Mouse (Mus musculus) CH12.LX (cell line): ENCODE results near the gene Aurkb. TPM values are rescaled to one million over a fixed set of nuclear protein-coding genes. Genes with fewer than 3 reads are reported as not detected.
"Not testable (repeated sequence)": the region's sequence is repeated elsewhere in the genome, so short reads cannot be mapped to it uniquely, and the experiment has no call there.

ENCODE experiments used
- DNase-seq: peaks from one replicate; pipeline ENCODE4 v3.0.0-alpha.2; 2013; ENCODE audit errors: extremely low read depth
- H3K27ac ChIP-seq: 2 replicates; pipeline ENCODE4 v1.5.1; 2012; ENCODE audit warnings: low read depth, mild to moderate bottlenecking, control low read depth, moderate library complexity; ENCODE audit not compliant: insufficient read depth
- H3K27me3 ChIP-seq: replicated peaks from 2 replicates; pipeline ENCODE3; 2012; ENCODE audit warnings: inconsistent platforms
- H3K36me3 ChIP-seq, 2 experiments: replicated peaks in 1 of 2; 2 replicates each; pipeline versions ENCODE3 to v1.6.1; 2012; ENCODE audit warnings: inconsistent platforms in 1 of 2, low read length in 1 of 2, mild to moderate bottlenecking in 1 of 2, mixed read lengths in 1 of 2, moderate library complexity in 1 of 2; ENCODE audit not compliant: control insufficient read depth in 1 of 2, insufficient read depth in 1 of 2
- H3K4me1 ChIP-seq, 2 experiments: 2 replicates each; pipeline ENCODE4 v1.6.1; 2012; ENCODE audit warnings: inconsistent platforms in 1 of 2, moderate library complexity in 1 of 2; ENCODE audit not compliant: insufficient read depth in 2 of 2, control insufficient read depth in 1 of 2
- H3K4me2 ChIP-seq: 2 replicates; pipeline ENCODE4 v1.6.1; 2012; ENCODE audit warnings: low read depth, mild to moderate bottlenecking, control low read depth; ENCODE audit not compliant: poor library complexity, insufficient read depth, severe bottlenecking
- H3K4me3 ChIP-seq, 3 experiments: fragments of 150-350 bp in 1 of 3; sonication (generic) in 1 of 3; replicated peaks in 1 of 3; 2 replicates each; pipeline versions ENCODE3 to v1.5.1; 2011 to 2012; ENCODE audit warnings: low read depth in 2 of 3, low read length in 2 of 3, mild to moderate bottlenecking in 2 of 3, moderate library complexity in 2 of 3, control low read depth in 1 of 3, improper control_type of control experiment in 1 of 3, inconsistent platforms in 1 of 3, mixed read lengths in 1 of 3; ENCODE audit not compliant: poor library complexity in 1 of 3
- H3K79me2 ChIP-seq: replicated peaks from 2 replicates; pipeline ENCODE4 v1.6.1; 2012; ENCODE audit warnings: mild to moderate bottlenecking, moderate library complexity; ENCODE audit not compliant: control insufficient read depth, poor library complexity, insufficient read depth, severe bottlenecking; ENCODE audit errors: extremely low read depth
- H3K9ac ChIP-seq: 2 replicates; pipeline ENCODE4 v1.6.1; 2012; ENCODE audit warnings: low read depth, mild to moderate bottlenecking, control low read depth, moderate library complexity; ENCODE audit not compliant: insufficient read depth
- H3K9me3 ChIP-seq: replicated peaks from 2 replicates; pipeline ENCODE3; 2012; ENCODE audit warnings: low read length, inconsistent platforms, mixed read lengths
- CHD1 ChIP-seq: IDR thresholded peaks from 2 replicates; pipeline ENCODE4 v1.6.1; 2012; ENCODE audit warnings: low read depth, low read length, improper control_type of control experiment, inconsistent platforms
- CTCF ChIP-seq, 2 experiments: IDR thresholded peaks in 1 of 2; conservative IDR thresholded peaks in 1 of 2; 2 replicates each; pipeline ENCODE4 v1.5.1; 2011 to 2012; ENCODE audit warnings: low read depth in 2 of 2, low read length in 2 of 2, improper control_type of control experiment in 1 of 2, inconsistent platforms in 1 of 2, mild to moderate bottlenecking in 1 of 2, moderate library complexity in 1 of 2
- E2F4 ChIP-seq: IDR thresholded peaks from 2 replicates; pipeline ENCODE4 v1.6.1; 2011; ENCODE audit warnings: low read depth, low read length, improper control_type of control experiment; ENCODE audit not compliant: insufficient replicate concordance
- ELF1 ChIP-seq: IDR thresholded peaks from 2 replicates; pipeline ENCODE4 v1.6.1; 2014; ENCODE audit warnings: low read depth, mild to moderate bottlenecking, inconsistent platforms, low read length, improper control_type of control experiment
- EP300 ChIP-seq: IDR thresholded peaks from 2 replicates; pipeline ENCODE4 v1.6.1; 2011; ENCODE audit warnings: low read length, improper control_type of control experiment
- HCFC1 ChIP-seq: IDR thresholded peaks from 2 replicates; pipeline ENCODE4 v1.6.1; 2012; ENCODE audit warnings: low read depth, mild to moderate bottlenecking, inconsistent platforms, low read length, improper control_type of control experiment
- JUN ChIP-seq: IDR thresholded peaks from 2 replicates; pipeline ENCODE4 v1.6.1; 2011; ENCODE audit warnings: low read depth, mild to moderate bottlenecking, low read length, improper control_type of control experiment, moderate library complexity; ENCODE audit not compliant: insufficient read depth
- NELFE ChIP-seq: IDR thresholded peaks from 2 replicates; pipeline ENCODE4 v1.6.1; 2011; ENCODE audit warnings: low read depth, low read length, improper control_type of control experiment
- NRF1 ChIP-seq: IDR thresholded peaks from 2 replicates; pipeline ENCODE4 v1.6.1; 2014; ENCODE audit warnings: low read depth, mild to moderate bottlenecking, inconsistent platforms, low read length, improper control_type of control experiment, moderate library complexity
- PAX5 ChIP-seq: IDR thresholded peaks from 2 replicates; pipeline ENCODE4 v1.6.1; 2012; ENCODE audit warnings: low read length, inconsistent platforms, mixed read lengths
- POLR2A ChIP-seq: IDR thresholded peaks from 2 replicates; pipeline ENCODE4 v1.6.1; 2011; ENCODE audit warnings: low read depth, mild to moderate bottlenecking, improper control_type of control experiment, low read length
- POLR2AphosphoS2 ChIP-seq: IDR thresholded peaks from 2 replicates; pipeline ENCODE4 v1.6.1; 2011; ENCODE audit warnings: low read depth, low read length, improper control_type of control experiment
- RAD21 ChIP-seq: IDR thresholded peaks from 2 replicates; pipeline ENCODE4 v1.6.1; 2011; ENCODE audit warnings: low read depth, mild to moderate bottlenecking, low read length, improper control_type of control experiment, moderate library complexity
- SIN3A ChIP-seq: IDR thresholded peaks from 2 replicates; pipeline ENCODE4 v1.6.1; 2012; ENCODE audit warnings: low read length, improper control_type of control experiment, inconsistent platforms
- SMC3 ChIP-seq: IDR thresholded peaks from 2 replicates; pipeline ENCODE4 v1.6.1; 2011; ENCODE audit warnings: low read depth, low read length, improper control_type of control experiment
- TBP ChIP-seq: conservative IDR thresholded peaks from 2 replicates; pipeline ENCODE4 v1.6.1; 2011; ENCODE audit warnings: low read depth, low read length, improper control_type of control experiment
- TCF12 ChIP-seq: IDR thresholded peaks from 2 replicates; pipeline ENCODE4 v1.6.1; 2014; ENCODE audit warnings: low read depth, mild to moderate bottlenecking, inconsistent platforms, low read length, improper control_type of control experiment
- UBTF ChIP-seq: IDR thresholded peaks from 2 replicates; pipeline ENCODE4 v1.6.1; 2012; ENCODE audit warnings: low read depth, mild to moderate bottlenecking, inconsistent platforms, low read length, improper control_type of control experiment, moderate library complexity
- USF1 ChIP-seq: IDR thresholded peaks from 2 replicates; pipeline ENCODE4 v1.6.1; 2014; ENCODE audit warnings: low read depth, mild to moderate bottlenecking, inconsistent platforms, low read length, improper control_type of control experiment
- ZC3H11A ChIP-seq: IDR thresholded peaks from 2 replicates; pipeline ENCODE4 v1.6.1; 2012; ENCODE audit warnings: low read depth, mild to moderate bottlenecking, inconsistent platforms, low read length, improper control_type of control experiment
- ZKSCAN1 ChIP-seq: IDR thresholded peaks from 2 replicates; pipeline ENCODE4 v1.6.1; 2012; ENCODE audit warnings: low read depth, inconsistent platforms, low read length, improper control_type of control experiment, borderline replicate concordance
- ZNF384 ChIP-seq: IDR thresholded peaks from 2 replicates; pipeline ENCODE4 v1.6.1; 2012; ENCODE audit warnings: low read depth, low read length, improper control_type of control experiment, inconsistent platforms
- dilution Hi-C: fragments of 300-500 bp; cut with MboI; formaldehyde crosslinking; loops from 2 replicates; pipeline ENCODE4 v1.14.3; 2020; ENCODE audit warnings: low sequenced_read_pairs; ENCODE audit not compliant: extremely low pct_unique_long_range_greater_than_20kb, extremely low pct_ligation_motif_present
- in situ Hi-C: fragments of 300-500 bp; cut with MboI; formaldehyde crosslinking; loops from 3 replicates; pipeline ENCODE4 v1.14.3; 2019; ENCODE audit warnings: low sequenced_read_pairs, low pct_ligation_motif_present, low pct_unique_long_range_greater_than_20kb, mixed read lengths
- polyA plus RNA-seq: library from polyadenylated mRNA; unstranded; fragments of >175 nt; gene quantifications from 2 replicates; pipeline ENCODE4 v1.2.1, GENCODE M21; 2012; ENCODE audit warnings: low read depth; ENCODE audit not compliant: insufficient read length
- total RNA-seq, 2 experiments: library from RNA; depleted of rRNA; stranded (reverse); fragments of 300-350 nt in 1 of 2; fragments of >200 nt in 1 of 2; gene quantifications; 2 replicates each; pipeline ENCODE4 v1.2.3; 2012 to 2014

The Aurkb gene
- total and polyA plus RNA-seq, 3 experiments = 170 to 200 (median 190) TPM

DNA sequence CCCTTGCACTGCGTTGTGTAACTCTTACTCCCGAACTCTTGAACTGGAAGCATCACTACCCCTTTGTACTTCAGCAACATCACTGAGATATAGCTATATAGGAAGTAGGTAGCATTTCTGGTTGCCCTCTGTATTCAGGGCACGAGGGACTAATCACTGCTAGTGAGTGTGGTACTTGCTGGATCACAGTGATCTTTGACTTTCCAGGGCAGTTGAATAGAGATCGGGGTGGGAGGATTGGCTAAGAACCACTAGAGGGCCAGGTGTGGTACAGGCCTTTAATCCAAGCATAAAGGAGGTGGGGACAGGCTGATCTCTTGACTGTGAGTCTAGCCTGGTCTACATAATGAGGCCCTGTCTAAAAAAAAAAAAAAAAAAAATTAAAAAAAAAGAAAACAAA is 47.4 kb downstream of the Aurkb start:
- no peak overlapping the region for H3K9ac ChIP-seq
- TF ChIP-seq CHD1 (no peak), SMC3 (peak; percentile 17; the same call in 1 of the 2 replicates), USF1 (no peak), CTCF (conservative IDR thresholded peaks at IDR 0.05 in 1 of 2, IDR thresholded peaks at IDR 0.05 in 1 of 2; ENCODE audit: low read depth in 2 of 2, low read length in 2 of 2) (peak in 1 of 2 experiments; percentile 45; a peak in 2 of 4 replicates), RAD21 (no peak; the same call in 1 of the 2 replicates), POLR2AphosphoS2 (peak; percentile 33; the same call in 1 of the 2 replicates), JUN (no peak), POLR2A (0 out of 2 replicates have a peak, but pooled peaks have one; percentile 4), UBTF (no peak), PAX5 (no peak)
- TF ChIP-seq, all 38 proteins: peak for 4
- no peak for DNase-seq
- H3K79me2 ChIP-seq = peaks cover 29% of the 10 kb centered on the region
- H3K36me3 ChIP-seq = peaks cover 23 to 37% of the 10 kb centered on the region in 2 experiments
- H3K4me2 ChIP-seq = no peak overlapping the region
- in situ Hi-C loops (loop anchor here (25.0 kb wide), 1 partner anchor 919 kb away; the partner anchor contains the start of genes Acadvl, Dlg4 and Dvl2), dilution Hi-C loops (no loop called here)
- H3K4me3 ChIP-seq = no peak overlapping the region
- peaks cover 20 to 74% of the 10 kb centered on the region in 2 experiments for H3K4me1 ChIP-seq
- H3K27me3 ChIP-seq = peaks cover 6% of the 10 kb centered on the region
- H3K27ac ChIP-seq = no peak overlapping the region
- H3K9me3 ChIP-seq = no peaks in the 10 kb centered on the region

DNA sequence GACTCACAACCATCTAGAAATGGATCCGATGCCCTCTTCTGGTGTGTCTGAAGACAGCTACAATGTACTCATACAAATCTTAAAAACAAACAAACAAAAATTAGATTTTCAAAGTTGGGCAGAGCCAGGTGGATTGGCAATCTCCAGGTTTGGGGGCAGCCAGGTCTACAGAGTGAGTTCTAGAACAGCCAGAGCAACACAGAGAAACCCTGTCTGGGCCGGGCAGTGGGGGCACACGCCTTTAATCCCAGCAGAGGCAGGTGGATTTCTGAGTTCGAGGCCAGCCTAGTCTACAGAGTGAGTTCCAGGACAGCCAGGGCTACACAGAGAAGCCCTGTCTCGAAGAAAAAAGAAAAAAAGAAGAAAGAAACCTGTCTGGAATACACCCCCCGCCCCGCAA is 48.4 kb downstream of the Aurkb start:
- in situ Hi-C loops = loop anchor here (25.0 kb wide), 1 partner anchor 918 kb away; the partner anchor contains the start of genes Acadvl, Dlg4 and Dvl2
- H3K9me3 ChIP-seq, H3K27me3 ChIP-seq, H3K27ac ChIP-seq, H3K4me2 ChIP-seq, H3K9ac ChIP-seq, H3K4me3 ChIP-seq, DNase-seq, dilution Hi-C loops: not testable (repeated sequence)
- peak; percentile 81 for TF ChIP-seq CHD1
- Histone ChIP-seq H3K4me1 (peaks cover 27 to 79% of the 10 kb centered on the region in 2 experiments), H3K79me2 (peaks cover 25% of the 10 kb centered on the region), H3K36me3 (peaks cover 23 to 37% of the 10 kb centered on the region in 2 experiments)

DNA sequence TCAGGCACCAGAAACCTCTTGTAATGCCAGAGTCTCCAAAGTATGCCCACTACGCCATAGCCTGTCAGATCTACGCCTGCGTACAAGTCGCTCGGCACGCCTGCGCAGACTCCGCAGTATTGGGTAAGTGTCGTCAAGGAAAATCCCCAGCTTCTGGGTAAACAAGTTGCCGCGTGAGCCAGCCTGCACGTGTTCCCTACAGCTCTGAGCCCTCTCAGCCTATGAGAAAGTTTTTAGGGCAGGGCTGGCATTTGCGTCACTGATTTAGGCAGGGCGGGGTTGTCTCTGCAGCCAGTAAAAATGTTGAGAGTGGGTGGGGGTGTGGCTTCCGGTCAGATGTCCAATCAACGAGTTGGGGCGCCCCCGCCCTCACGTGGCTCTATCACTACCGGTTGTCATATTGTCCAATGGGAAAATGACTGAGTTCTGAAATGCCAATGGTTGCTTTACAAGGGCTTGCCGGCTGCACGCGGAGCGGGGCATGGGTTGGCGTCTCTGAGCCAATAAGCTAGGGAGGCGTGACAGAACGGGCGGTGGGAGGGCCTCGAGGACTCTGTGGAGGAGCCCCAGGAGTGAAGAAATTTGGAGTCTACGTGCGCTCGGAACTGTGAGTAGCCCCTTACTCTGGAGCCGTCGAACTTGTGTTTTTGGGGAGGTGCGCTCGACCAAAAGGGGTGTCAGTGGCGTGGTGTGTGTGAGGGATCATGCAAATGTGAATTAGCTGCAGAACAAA is 49.4 kb downstream of the Aurkb start, which contains the start of gene Per1:
Gene Per1, plus strand, starts transcription at position 521 of the 733 bp plus-strand sequence.
- H3K9me3 ChIP-seq = no peaks in the 10 kb centered on the region
- dilution Hi-C loops = no loop called here
- in situ Hi-C loops = loop anchor here (25.0 kb wide), 1 partner anchor 917 kb away; the partner anchor contains the start of genes Acadvl, Dlg4 and Dvl2
- H3K27ac ChIP-seq = peak within 1 kb of the TSS; percentile 62
- H3K4me3 ChIP-seq = peak within 1 kb of the TSS; percentile 50 to 89 (median 66)
- peaks cover 21% of the 10 kb centered on the region for H3K79me2 ChIP-seq
- H3K4me1 ChIP-seq = peaks cover 21 to 71% of the 10 kb centered on the region in 2 experiments
- peak within 1 kb of the TSS; percentile 54 for H3K9ac ChIP-seq
- H3K4me2 ChIP-seq = peak within 1 kb of the TSS; percentile 93
- peak; percentile 100 for DNase-seq
- H3K36me3 ChIP-seq = peaks cover 17 to 31% of the 10 kb centered on the region in 2 experiments
- peaks cover 6% of the 10 kb centered on the region for H3K27me3 ChIP-seq
- TF ChIP-seq POLR2AphosphoS2 (0 out of 2 replicates have a peak, but pooled peaks have one; percentile 42), CHD1 (no peak), ELF1 (peak; percentile 97), TBP (0 out of 2 replicates have a peak, but pooled peaks have one; percentile 14), NELFE (no peak; the same call in 1 of the 2 replicates), ZKSCAN1 (no peak), ZC3H11A (no peak), TCF12 (peak; percentile 70; the same call in 1 of the 2 replicates), NRF1 (peak; percentile 96), USF1 (peak; percentile 91), ZNF384 (no peak), SIN3A (peak; percentile 100), EP300 (no peak; the same call in 1 of the 2 replicates), HCFC1 (peak; percentile 82), E2F4 (peak; percentile 2; the same call in 1 of the 2 replicates), JUN (no peak)
